Mouse (Mus musculus) ES-Bruce4 (cell line): ENCODE measurements at regions not wholly inside any gene's neighbourhood (a gene's known extent, or its start where the extent isn't known, plus 50 kb on each side); places are given as distances from the start of the nearest gene placed in this dataset.

Source experiments
- H3K27ac ChIP-seq: 2 replicates; pipeline ENCODE4 v1.5.1; 2012; ENCODE audit warnings: low read length, inconsistent platforms; ENCODE audit not compliant: insufficient read depth
- H3K27me3 ChIP-seq: 2 replicates; pipeline ENCODE4 v1.6.1; 2012; ENCODE audit warnings: mild to moderate bottlenecking, low read length, inconsistent platforms; ENCODE audit not compliant: control insufficient read depth, poor library complexity, insufficient read depth, severe bottlenecking
- H3K36me3 ChIP-seq: 2 replicates; pipeline ENCODE4 v1.6.1; 2012; ENCODE audit warnings: inconsistent platforms, mild to moderate bottlenecking, low read length, moderate library complexity; ENCODE audit not compliant: control insufficient read depth, poor library complexity, insufficient read depth, severe bottlenecking
- H3K4me1 ChIP-seq: one replicate; pipeline ENCODE4 v1.8.1; 2011; ENCODE audit warnings: low read length; ENCODE audit not compliant: control insufficient read depth, insufficient read depth
- H3K4me3 ChIP-seq: 2 replicates; pipeline ENCODE4 v1.5.1; 2011; ENCODE audit warnings: low read depth, mild to moderate bottlenecking, low read length
- H3K9ac ChIP-seq: 2 replicates; pipeline ENCODE4 v1.6.1; 2012; ENCODE audit warnings: low read depth, mild to moderate bottlenecking, inconsistent platforms; ENCODE audit not compliant: poor library complexity, severe bottlenecking
- H3K9me3 ChIP-seq: replicated peaks from 2 replicates; pipeline ENCODE4 v1.6.1; 2012; ENCODE audit warnings: mild to moderate bottlenecking, low read length, inconsistent platforms; ENCODE audit not compliant: control insufficient read depth, poor library complexity, insufficient read depth, severe bottlenecking
- CTCF ChIP-seq: IDR thresholded peaks from one replicate; pipeline ENCODE4 v1.8.1; 2011; ENCODE audit warnings: low read depth, low read length
- EP300 ChIP-seq: IDR thresholded peaks from 2 replicates; pipeline ENCODE4 v1.6.1; 2011; ENCODE audit warnings: low read depth, low read length; ENCODE audit not compliant: insufficient read depth
- POLR2A ChIP-seq: IDR thresholded peaks from one replicate; pipeline ENCODE4 v1.8.1; 2011; ENCODE audit warnings: low read length; ENCODE audit not compliant: insufficient read depth

DNA sequence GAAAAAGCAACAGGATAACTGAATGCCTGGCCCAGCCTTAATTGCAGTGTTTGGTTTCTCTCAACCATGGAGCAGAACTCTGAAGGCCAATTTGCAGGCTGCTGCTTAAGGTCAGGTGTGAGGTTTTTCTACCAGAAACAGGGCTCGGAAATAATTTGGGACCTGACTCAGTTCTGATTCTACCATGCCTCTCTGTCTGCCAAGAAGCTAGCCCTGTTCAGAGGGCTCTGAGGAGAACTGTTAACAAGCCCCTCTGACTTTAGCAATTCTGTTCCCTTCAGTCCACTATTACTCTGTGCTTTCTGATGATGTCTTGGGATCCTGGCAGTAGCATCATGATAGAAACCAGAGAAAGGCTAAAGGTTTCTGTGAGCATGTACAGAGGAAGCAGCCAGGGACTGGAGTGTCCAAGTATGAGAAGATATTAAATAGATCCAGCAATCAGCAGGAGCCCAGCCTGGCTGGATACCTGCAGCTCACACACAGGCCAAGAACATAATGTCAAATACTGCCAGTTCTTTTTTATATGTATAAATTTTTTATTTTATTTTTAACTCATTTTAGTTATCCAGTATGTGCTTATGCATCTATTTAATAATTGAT is 131.4 kb upstream of the Sptlc3 start:
- no peaks in the 10 kb centered on the region for H3K9me3 ChIP-seq
- TF ChIP-seq POLR2A (no peak), CTCF (no peak), EP300 (no peak)
- no peaks in the 10 kb centered on the region for H3K36me3 ChIP-seq
- H3K4me1 ChIP-seq = no peaks in the 10 kb centered on the region
- no peak overlapping the region for H3K4me3 ChIP-seq
- H3K9ac ChIP-seq = no peak overlapping the region
- H3K27me3 ChIP-seq = no peaks in the 10 kb centered on the region
- no peak overlapping the region for H3K27ac ChIP-seq

DNA sequence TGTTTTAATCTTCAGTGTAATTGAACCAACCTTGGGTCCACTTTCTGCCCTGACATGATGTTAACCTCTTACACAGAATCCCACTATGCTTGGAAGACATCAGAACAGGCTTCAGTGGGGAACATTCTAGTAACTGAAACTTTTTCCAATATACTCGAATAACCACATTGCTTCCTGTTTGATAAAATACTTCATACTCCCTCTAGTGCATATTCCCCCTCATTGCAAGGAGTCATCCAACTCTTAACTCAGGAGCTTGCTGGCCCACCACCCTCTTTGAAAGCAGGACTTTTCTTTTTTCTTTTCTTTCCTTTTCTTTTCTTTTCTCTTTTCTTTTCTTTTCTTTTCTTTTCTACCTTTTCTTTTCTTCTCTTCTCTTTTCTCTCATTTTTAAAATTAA is 123.6 kb upstream of the Sptlc3 start:
- Histone ChIP-seq H3K27me3 (no peaks in the 10 kb centered on the region), H3K4me1 (no peaks in the 10 kb centered on the region), H3K9me3 (no peaks in the 10 kb centered on the region), H3K36me3 (no peaks in the 10 kb centered on the region), H3K4me3 (no peak overlapping the region), H3K9ac (no peak overlapping the region), H3K27ac (no peak overlapping the region)
- no peak for TF ChIP-seq POLR2A
- TF ChIP-seq EP300 = no peak
- TF ChIP-seq CTCF = no peak

- Histone ChIP-seq H3K36me3 (no peaks in the 10 kb centered on the region), H3K4me3 (no peak overlapping the region), H3K27ac (no peak overlapping the region), H3K9me3 (no peaks in the 10 kb centered on the region), H3K4me1 (no peaks in the 10 kb centered on the region), H3K9ac (no peak overlapping the region), H3K27me3 (no peaks in the 10 kb centered on the region)
- no peak for TF ChIP-seq EP300
- no peak for TF ChIP-seq POLR2A
- TF ChIP-seq CTCF = no peak
Measured at GRCm38 (mm10) chr2:139380285-139380684, 113.4 kb upstream of the Sptlc3 start.

- Histone ChIP-seq H3K9ac (no peak overlapping the region), H3K4me3 (no peak overlapping the region), H3K36me3 (no peaks in the 10 kb centered on the region), H3K4me1 (no peaks in the 10 kb centered on the region), H3K27me3 (no peaks in the 10 kb centered on the region), H3K9me3 (no peaks in the 10 kb centered on the region), H3K27ac (no peak overlapping the region)
- TF ChIP-seq POLR2A (no peak), CTCF (peak; percentile 38)
Measured at GRCm38 (mm10) chr2:139381628-139382027, 112.1 kb upstream of the Sptlc3 start.

DNA sequence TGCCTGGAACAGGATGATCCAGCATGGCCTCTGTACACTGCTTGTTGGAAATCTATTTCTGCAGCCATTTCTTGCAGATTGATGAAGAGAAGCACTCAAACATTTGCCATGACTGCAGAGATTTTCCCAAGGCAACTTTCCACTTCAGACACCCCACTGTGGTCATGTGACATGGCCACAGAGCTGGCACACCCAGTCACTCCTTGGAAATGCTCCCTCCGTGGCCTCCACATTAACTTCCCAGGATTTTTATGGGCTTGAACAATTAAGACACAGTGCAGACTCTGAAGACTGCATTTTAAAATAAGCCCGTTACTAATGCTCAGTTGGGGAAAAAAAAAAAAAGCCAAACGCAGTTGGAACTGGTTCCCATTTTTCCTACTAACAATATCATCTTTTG is 80.2 kb upstream of the Sptlc3 start:
- no peaks in the 10 kb centered on the region for H3K27me3 ChIP-seq
- H3K4me3 ChIP-seq = no peak overlapping the region
- H3K4me1 ChIP-seq = no peaks in the 10 kb centered on the region
- no peaks in the 10 kb centered on the region for H3K9me3 ChIP-seq
- H3K9ac ChIP-seq = no peak overlapping the region
- no peaks in the 10 kb centered on the region for H3K36me3 ChIP-seq
- H3K27ac ChIP-seq = no peak overlapping the region
- TF ChIP-seq EP300 (no peak), CTCF (no peak), POLR2A (no peak)

DNA sequence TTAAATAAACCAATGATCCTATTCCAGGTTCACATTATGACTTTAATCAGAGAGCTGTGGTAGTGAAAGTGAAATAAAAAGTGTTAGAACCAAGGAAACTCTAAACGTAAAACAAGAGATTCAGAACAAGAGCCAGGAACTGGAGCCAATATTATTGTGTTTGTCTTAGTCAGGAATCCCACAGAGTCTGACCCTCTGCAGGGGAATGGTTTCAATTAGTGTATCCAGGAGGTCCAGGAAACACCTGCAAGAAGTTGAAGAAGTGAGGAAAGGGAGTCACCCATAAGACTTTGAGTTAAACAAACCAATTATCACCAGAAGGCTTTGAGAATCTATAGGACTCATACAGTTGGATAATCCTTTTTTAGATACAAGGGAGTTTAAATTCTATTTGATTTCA is 76.2 kb upstream of the Sptlc3 start:
- TF ChIP-seq CTCF (no peak), EP300 (no peak), POLR2A (no peak)
- H3K27ac ChIP-seq = no peak overlapping the region

More for the DNA sequence above, 76.2 kb upstream of the Sptlc3 start:
- Histone ChIP-seq H3K4me3 (no peak overlapping the region), H3K36me3 (no peaks in the 10 kb centered on the region), H3K9ac (no peak overlapping the region), H3K9me3 (no peaks in the 10 kb centered on the region), H3K4me1 (no peaks in the 10 kb centered on the region), H3K27me3 (no peaks in the 10 kb centered on the region)
